Mouse (Mus musculus) common myeloid progenitor, adult 5-6 weeks (primary cell): Measurements from ENCODE around the gene Gnb4. TPM values are rescaled to one million over a fixed set of nuclear protein-coding genes. Genes with fewer than 3 reads are reported as not detected.

ENCODE experiments used
- ATAC-seq: replicated peaks from 2 replicates; pipeline ENCODE4 v1.8.0; 2016; ENCODE audit warnings: low read depth, mild to moderate bottlenecking, moderate TSS enrichment, inconsistent platforms; ENCODE audit not compliant: poor library complexity, severe bottlenecking
- total RNA-seq: library from RNA; stranded (forward); fragments of 200-1000, 187-1606 nt; gene quantifications from 2 replicates; pipeline ENCODE4 v1.2.3, GENCODE M21; 2017

Gene Gnb4
- total RNA-seq: 28.6 and 32.8 TPM in 2 replicates

DNA sequence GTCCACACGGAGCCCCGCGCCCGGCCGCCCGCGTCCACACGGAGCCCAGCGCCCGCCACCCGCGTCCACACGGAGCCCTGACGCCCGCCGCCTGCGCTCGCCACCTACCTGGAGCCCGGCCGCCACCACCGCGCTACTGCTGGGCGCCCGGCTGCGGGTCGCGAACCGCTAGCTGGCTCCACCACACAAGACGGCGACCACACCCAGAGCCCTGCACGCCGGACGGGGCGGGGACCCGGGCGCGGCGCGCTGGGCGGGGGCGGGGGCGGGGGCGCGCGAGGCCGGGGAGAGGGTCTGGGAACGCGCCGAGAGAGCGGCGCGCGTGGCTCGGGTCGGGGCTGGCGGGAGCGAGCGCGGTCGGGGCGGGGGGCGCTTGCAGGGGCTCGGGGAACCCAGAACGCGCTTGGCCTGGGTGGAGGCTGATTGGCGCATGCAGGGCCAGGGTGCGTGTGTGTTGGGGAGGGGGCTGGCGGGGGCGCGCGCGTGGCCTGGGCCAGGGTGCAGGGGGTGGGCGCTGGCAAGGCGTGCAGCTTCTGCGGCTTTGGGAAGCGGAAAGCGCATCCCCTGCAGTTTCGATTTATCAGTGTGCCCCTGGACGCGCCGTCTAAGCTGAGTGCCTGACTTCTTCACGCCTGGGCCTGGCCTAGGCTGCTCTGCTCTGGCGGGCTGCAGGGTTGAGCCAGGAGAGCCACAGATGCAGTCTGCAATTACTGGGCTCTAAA is at the start of gene Gnb4:
Gene Gnb4 (minus strand): TSS at position 255 of the 722 bp plus-strand sequence.
- ATAC-seq: peak; percentile 57

DNA sequence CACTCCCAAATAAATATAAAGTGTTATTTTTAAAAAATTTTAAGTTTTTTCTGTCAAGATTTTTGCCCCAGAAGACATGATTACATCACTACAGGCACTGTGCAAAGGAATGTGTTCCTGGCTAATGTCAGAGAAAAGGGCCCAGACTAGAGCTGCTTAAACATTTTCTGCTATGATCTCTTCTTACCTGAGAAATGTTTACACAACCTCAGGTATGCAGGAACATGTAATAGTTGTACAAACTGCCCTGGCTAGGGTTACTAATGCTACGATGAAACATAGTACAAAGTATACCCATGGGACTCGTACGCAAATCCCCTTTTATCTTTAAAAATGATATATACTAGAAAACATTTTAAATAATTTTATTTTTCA is 45.2 kb upstream of the Gnb4 start:
- no peak for ATAC-seq

DNA sequence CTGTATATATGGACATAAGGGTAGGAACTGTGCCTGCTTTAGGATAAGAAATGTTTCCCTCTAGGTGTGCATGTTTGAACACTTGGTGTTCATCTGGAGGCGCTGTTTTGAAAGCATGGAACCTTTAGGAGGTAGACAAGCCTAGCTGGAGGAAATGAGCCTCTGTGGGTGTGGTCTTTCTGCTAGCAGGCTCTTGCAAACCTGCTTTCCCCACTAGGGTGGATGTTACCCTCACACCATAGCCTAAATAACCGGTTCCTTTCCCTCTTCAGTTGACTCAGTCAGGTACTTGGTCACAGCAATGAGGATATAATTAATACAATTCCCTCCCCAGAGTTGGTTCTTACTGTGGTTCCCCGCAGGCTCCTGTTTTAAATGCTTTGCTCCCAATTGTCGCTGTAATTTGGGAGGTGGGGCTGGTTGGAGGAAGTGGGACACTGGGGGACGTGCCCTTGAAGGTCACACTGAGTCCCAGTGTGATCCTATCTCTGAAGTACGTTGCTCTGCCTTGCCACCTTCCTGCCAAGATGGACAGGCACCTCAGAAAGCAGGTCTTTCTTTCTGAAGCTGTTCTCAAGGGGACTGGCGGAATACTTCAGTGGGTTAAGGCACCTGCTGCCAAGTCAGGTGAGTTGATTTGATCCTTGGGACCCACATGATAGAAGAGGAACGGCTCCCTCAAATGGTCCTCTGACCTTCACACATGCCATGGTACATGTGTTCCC is 44.6 kb upstream of the Gnb4 start:
- ATAC-seq: peak; percentile 46

DNA sequence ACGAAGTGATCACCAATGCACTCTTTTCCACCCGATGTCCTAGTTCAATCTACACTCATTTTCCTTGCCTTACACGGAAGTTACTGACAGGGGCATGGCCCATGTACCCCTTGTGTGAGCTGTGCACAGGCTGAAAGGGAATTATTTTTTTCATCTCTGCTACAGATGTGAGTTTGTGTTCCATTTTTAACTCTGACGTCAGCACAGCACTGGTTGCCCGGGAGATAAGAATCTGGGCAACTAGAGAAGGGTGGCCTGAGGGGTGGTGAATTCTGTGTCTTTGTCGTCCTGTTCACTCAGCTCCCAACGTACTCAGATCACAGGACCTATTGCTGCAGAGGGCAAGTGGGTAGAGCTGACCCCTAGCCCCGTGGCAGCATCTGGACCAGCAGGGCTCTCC is 43.9 kb upstream of the Gnb4 start:
- no peak for ATAC-seq

DNA sequence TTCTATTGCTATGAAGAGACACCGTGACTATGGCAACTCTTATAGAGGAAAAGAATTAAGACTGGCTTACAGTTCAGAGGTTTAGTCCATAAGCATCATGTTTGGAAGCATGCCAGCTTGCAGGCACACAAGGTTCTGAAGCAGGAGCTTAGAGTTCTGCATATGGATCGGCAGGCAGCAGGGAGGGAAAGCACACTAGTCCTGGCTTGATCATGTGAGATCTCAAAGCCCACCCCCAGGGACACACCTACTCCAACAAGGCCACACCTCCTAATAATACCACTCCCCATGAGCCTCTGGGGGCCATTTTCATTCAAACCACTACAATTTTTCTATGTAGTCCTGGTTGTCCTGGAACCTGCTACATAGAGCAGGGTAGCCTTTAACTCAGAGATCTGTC is 43.1 kb upstream of the Gnb4 start:
- ATAC-seq: no peak

DNA sequence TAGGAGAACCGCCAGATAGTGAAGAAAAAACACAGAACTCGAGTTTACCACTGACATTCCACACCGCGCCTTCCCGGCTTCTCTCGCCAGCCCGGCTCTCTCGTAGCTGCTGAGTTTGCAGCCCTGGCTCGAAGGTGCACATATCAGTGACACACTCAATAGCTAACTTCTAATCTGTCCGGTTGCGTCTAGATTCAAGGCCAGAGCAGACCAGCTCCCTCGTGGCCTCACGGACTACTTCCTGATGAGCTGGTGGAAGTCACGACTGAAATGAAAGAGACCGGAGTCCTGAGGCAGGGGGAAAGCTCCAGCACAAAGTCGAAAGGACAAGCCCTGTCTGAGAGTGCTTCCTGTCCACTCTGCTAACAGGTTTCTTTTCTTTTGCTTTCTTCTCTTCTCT is 42.4 kb upstream of the Gnb4 start:
- ATAC-seq: no peak

DNA sequence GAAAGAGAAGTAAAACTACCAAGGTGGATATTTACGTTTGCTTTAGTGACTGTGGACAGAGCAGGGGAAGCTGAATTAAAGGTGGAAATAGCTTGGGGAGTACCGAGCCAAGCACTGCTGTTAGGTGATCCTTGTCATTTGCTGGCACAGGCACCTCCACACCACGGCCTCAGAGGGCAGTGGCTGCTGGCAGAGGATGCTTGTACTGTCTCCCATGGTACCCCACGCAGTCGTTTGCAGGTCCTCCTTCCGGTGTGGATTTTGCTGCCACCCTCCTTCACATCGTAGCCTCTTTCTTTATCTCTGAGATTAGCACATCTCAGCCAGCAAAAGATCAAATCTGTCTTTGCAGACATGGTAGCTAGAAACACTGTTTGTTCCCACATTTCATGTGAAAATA is 42.0 kb upstream of the Gnb4 start:
- ATAC-seq: no peak

DNA sequence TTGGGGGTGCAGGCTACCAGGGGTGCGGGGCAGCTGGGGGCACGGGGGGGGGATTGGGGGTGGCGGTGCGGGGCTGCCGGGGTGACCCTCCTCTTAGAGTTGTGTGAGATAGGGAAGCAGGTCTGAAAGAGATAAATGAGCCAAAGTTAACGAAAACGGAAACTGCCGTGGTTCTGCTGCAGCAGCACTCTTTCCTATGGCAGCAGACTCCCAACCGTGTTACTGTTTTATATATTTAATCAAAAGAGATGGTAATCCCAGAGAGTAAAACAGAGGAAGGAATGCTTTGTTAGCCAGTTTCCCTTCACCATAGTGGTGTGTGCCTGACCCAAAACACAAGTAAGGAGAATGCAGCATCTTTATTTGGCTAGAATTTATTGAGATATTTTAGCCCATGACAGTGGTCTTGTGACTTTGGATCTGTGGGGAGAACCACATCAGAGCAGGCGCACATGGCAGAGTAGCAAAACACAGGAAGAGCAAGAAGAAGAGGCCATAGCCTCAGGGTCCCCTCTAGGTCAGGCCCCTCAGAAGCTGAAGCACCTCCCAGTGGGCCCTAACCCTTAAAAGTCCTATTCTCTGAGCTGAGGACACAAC is 40.1 kb upstream of the Gnb4 start:
- peak; percentile 54 for ATAC-seq

DNA sequence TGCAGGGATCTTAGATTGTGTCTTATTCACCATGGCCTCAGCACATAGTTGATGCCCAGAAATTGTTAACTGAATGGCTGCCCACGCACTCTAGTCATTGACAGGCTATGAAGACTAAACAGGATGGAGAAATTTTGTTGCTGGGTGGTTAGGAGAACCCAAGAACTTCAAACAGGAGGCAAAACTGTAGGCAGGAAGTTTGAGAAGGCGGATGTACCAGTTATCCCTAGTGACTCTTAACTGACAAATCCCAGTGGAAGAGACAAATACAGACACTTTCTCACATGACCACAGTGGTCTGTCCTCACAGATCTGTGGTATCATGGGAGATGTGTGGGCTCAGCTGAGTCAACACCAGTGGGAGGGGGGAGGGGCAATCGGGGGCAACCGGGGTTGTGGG is 39.6 kb upstream of the Gnb4 start:
- peak; percentile 55 for ATAC-seq

DNA sequence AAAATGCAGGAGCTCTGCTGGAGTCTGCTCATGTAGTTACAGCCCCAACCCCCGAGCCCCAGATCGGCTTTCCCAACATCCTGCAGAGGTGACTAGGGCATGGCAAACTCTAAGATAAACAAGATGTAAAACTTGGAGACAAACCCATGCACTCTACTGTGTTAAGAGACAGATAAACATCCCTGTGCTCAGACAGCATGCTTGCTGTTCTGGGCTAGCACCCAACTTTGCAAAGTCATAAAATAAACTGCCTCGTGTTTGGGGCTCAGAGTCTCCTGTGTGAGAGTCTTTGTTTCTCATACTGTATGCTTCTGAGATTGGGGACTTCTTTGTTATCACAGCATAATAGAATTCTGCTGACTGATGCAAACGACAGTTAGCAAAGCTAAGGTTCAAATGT is 36.4 kb upstream of the Gnb4 start:
- ATAC-seq: no peak

DNA sequence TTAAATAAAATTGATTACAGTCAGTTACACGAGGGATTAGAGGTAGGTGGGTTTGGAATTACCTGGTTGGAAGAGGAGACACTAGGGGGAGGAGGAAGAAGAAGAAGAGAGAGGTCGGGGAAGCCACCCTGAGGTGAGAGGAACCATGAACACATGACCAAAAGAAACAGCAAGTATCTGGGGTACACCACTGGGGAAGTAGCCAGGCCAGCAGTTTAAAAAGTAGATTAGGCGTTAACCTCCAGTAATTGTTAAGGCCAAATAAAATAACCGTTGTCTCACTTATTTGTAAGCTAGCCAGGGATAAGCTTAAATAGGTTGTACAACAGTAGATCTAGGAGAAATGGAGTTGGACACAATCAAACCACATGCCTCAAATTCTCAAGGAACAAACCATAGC is 32.9 kb upstream of the Gnb4 start:
- ATAC-seq: no peak

DNA sequence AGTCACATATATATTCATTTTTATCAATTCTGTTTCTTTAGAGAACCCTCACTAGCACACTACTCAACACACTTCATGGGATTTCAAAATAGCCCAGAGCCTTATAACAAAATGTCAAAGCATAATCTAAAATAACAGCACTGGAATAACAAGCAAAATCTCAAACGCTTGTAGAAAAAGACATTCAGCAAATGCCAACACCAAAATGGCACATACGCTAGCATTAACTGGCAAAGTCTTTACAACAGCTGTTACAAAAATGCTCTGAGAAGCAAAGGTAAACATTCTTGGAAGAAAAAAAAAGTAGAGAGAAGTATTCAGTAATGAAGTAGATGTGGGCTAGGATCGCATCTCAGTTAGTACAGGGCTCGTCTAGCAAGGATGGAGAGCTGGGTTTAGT is 30.5 kb upstream of the Gnb4 start:
- no peak for ATAC-seq

DNA sequence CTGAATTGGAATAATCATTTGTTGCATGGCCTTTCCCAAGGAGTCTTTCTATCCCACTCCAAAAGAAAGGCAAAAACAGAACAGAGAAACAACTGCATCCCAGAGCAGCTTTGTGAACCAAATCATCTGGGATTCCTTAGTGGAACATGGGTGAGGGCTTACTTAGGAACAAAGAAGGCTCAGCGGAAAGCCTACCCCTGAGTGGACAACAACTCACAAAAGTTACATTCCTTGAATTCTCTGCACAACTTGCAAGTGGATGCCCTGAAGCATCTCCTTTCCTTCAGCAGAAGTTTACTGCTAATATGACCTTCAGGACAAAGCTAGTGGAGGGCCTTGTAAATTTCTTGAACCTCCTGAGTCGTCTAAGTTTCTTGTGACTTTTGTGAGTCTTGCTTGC is 28.4 kb upstream of the Gnb4 start:
- ATAC-seq: no peak

DNA sequence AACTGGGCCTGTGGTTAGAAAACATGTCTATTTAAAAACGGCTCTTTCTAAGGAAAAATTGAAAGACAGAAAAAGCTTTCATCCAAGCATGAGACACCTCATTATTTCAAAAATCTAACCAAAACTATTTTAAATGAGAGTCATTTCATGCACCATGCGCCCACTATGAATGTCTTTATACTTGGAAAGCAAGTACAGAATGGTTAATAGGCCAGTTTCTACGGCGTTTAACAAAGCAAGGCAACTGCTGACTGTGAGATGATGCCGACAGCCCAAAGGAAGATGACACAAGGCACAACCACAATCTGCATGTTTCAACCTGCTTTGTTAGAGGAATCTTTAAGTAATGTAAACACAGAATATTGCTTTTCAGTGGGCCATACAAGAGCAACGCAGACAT is 25.7 kb upstream of the Gnb4 start:
- ATAC-seq: no peak

DNA sequence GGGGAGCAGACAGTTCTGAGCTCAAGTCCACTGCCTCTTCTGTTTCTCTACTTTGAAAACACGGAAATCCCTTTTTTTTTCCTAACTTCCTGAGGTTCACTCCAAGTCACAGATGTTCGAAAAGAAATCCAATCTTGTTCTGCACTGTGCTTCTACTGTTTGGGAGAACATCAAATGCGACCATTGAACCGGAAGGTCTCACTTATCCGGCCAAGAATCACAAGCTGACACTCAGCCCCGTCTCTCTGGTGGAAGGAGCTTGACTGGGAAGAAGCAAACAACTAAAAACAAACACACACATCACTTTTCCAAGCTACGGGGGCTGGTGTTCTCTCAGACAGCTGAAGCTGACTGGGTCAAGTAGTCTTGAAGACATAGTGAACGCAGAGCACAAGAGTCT is 21.9 kb upstream of the Gnb4 start:
- ATAC-seq: no peak

DNA sequence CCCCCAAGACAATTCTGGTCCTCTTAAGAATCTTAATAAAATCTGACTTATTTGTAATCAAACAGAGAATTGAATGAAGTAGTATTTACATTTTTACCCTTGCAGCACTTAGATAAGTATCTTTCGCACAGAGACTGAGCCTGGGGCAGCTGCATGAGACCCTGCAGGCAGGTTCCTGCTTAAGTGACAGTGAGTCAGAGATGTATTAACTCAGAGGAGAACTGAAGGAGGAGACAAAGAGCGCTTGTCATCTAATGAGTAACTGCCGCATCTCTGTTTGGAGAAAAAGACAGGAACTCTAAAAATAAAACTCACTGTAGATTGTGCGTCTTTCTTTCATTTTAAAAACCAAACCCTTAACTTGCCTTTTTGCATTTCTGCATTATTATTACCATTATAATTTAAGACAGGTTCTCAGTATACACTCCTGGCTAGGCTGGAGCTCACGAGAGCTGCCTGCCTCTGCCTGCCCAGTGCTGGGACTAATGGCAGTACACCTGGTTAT is 16.4 kb upstream of the Gnb4 start:
- ATAC-seq: peak; percentile 66; the same call in 1 of the 2 replicates

DNA sequence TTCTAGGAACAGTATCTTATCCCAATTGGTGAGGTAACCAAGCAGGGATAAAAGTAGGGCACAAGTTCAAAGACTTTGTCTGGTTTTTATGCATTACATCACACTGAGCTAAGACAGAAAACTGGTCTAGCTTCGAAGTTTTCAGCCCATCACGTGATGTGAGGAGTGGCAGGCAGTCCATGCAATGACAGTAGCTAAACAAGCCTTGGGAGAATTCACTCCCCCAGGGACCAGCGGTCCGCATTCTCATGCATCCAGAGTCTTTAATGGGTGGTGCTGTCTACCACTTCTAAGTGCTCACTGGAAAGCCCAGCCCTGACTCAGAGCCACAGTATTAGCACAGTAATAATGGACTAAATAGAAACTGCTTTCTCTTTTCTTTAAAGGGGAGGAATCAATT is 13.8 kb upstream of the Gnb4 start:
- no peak for ATAC-seq

DNA sequence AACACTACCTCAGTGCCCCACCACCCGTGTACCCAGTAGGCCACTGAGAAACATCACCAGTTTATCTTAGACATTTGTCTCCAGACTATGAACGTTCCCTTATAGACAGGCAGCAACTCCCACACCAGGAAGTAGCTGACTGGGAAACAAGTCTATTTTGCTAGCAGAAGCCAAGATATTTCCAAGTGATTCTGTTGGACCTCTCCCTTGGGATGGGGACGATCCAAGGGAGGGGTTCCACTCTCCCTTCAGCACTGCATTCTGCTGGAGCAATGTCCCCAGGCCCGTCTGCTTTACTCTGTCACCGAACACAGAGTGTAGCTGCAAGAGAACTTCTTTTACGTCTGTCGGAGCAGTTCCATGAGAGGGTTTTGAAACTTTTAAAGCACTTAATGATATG is 11.8 kb upstream of the Gnb4 start:
- no peak for ATAC-seq

DNA sequence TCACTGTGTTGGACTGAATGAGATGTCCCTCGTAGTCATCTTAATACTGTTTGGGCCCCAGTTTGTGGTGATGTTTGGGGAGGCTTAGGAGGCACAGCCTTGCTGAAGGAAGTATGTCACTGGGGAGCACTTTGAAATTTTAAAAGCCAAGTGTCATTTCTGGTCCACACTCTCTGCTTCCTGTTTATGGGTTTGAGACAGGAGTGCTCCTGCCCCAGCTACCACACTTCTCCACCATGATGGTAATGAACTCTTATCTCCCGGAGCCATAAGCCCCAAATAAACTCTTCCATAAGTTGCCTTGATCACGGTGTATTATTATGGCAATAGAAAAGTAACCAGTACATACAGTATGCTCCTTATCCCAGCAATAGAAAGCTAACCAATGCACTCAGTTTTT is 5.7 kb upstream of the Gnb4 start:
- peak; percentile 25; the same call in 1 of the 2 replicates for ATAC-seq

DNA sequence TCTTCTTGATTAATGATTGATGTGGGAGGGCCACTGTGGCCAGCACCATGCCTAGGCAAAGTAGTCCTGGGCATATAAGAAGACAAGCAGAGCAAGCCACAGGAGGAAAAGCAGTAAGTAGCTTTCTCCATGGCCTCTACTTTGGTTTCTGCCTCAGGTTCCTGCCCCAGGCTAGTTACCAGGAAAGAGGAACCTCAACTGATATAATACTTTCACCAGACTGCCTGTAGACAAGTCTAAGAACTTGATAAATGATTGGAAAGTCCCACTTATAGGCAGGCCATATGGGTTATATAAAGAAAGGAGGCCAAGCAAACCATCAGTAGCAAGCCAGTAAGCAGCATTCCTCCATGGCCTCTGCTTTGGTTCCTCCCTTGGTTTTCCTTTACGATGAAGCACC is 5.3 kb upstream of the Gnb4 start:
- peak; percentile 52 for ATAC-seq

DNA sequence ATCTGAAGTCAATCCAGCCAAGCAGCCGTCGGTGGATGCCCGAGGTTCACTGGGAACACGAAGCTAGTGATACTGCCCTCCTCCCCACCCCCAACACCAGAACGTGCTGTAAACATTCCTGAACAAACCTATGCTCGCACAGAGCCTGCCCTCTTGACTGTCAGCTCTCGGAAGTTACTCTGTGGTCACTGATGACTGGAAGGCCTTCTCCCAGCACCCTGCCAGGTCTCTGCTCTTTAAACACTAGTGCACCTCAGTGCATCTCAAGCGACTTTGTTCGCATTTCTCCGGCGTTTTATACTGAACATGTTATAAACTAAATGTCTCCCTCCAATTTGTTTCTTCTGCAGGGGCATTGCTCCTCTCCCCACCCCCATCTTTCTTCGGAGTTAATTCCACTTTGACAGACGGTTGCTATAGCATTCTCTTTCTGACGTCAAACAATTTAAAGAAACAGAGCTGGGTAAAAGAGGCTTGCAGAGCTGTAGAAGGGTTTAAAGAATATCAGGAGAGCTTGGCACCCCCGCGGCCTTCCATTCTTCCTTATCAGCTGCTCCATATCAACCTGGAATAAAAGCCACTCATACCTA is 763 bp upstream of the Gnb4 start:
- peak; percentile 42 for ATAC-seq
